Mouse (Mus musculus): ENCODE measurements around the gene Magt1. TPM values are rescaled to one million over a fixed set of nuclear protein-coding genes. Genes with fewer than 3 reads are reported as not detected.
"Not testable (repeated sequence)": the region's sequence is repeated elsewhere in the genome, so short reads cannot be mapped to it uniquely, and the experiment has no call there.

The Magt1 gene
- polyA plus RNA-seq, 1 experiment from 2014 or later, result 46.5 TPM

DNA sequence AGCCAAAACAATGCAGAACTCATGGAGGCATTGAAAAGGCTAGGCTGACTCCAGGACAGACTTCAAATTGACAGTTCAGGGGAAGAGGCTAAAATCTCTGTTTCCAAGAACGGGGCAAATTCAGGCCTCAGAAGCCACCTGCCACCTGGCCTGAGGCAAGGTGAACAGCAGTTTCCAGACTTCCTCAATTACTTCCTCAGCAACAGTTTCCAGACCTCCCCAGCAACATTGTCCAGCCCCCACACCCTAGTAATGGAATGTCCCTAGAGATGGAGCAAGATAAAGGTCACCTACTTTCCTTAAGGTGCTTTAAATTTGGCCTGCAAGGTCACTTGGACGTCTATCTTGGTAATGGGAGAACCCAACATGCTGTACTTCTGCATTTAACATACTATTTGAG lies 74.0 kb downstream of the Magt1 start:
- 70% methylated on average over 2 of the region's 2 CpGs for WGBS
- Histone ChIP-seq H3K27me3 (no peaks in the 10 kb centered on the region), H3K36me3 (no peaks in the 10 kb centered on the region), H3K4me1 (no peaks in the 10 kb centered on the region), H3K9me3 (replicated peaks) (no peaks in the 10 kb centered on the region), H3K4me2 (replicated peaks) (no peak overlapping the region), H3K27ac (no peak overlapping the region), H3K9ac (no peak overlapping the region), H3K4me3 (no peak overlapping the region)
- ATAC-seq (ENCODE audit: low FRiP score), result no peak

- no peak overlapping the region for H3K9ac ChIP-seq
- H3K4me2 ChIP-seq (replicated peaks), result no peak overlapping the region
- H3K4me1 ChIP-seq, result no peaks in the 10 kb centered on the region
- H3K27ac ChIP-seq, result no peak overlapping the region
- no peak overlapping the region for H3K4me3 ChIP-seq
- no peaks in the 10 kb centered on the region for H3K9me3 ChIP-seq (replicated peaks)
- no peaks in the 10 kb centered on the region for H3K27me3 ChIP-seq
- no peaks in the 10 kb centered on the region for H3K36me3 ChIP-seq
- 65% methylated on average over 5 of the region's 5 CpGs for WGBS
- ATAC-seq (ENCODE audit: low FRiP score), result no peak
Measured at GRCm38 (mm10) chrX:105934341-105934740, 77.4 kb downstream of the Magt1 start.

GRCm38 (mm10) chrX:105929478-105930038 lies 82.1 kb downstream of the Magt1 start:
- 41% methylated on average over 8 of the region's 8 CpGs for WGBS
- H3K27me3 ChIP-seq, result no peaks in the 10 kb centered on the region
- no peak overlapping the region for H3K9ac ChIP-seq
- no peaks in the 10 kb centered on the region for H3K9me3 ChIP-seq (replicated peaks)
- H3K27ac ChIP-seq, result peak overlapping the region; percentile 95; the same call in 1 of the 2 replicates
- H3K4me2 ChIP-seq (replicated peaks), result peak overlapping the region; percentile 31
- peak overlapping the region; percentile 61 for H3K4me3 ChIP-seq
- H3K36me3 ChIP-seq, result no peaks in the 10 kb centered on the region
- peak; percentile 44 for ATAC-seq (ENCODE audit: low FRiP score)
- peaks cover 7% of the 10 kb centered on the region for H3K4me1 ChIP-seq

DNA sequence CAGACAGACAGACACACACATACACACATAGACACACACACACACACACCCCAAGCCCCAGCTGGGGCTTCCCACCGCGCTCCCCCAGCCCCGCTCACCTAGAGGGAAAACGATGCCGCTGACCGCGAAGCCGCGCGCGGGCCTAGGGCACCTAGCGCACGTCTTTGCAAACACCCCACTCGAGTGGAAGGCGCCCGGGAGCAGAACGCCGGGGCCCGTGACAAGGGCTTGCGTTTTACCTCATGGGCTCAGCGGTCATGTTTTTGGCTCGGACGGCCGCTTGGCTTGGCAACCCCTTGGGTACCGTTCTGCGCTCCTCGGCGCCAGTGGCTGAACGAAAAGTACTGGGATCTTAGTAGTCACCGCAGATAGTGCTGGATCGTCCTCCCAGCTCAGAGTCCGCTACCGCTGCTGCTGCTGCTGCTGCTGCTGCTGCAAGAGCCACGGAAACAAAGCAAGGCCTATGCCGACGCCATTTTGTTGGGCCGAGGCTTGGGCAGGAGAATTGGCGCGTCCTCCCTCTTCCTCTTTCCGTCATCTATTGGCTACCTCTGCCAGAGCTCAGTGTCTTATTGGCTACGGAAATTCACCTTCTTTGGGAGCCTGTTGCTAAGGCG lies 82.7 kb downstream of the Magt1 start, which contains the start of gene Atrx:
Atrx (minus strand) TSS at position 543 of the 617 bp plus-strand sequence.
- no peaks in the 10 kb centered on the region for H3K9me3 ChIP-seq (replicated peaks)
- H3K36me3 ChIP-seq, result no peaks in the 10 kb centered on the region

GRCm38 (mm10) chrX:105927941-105928860 lies 83.5 kb downstream of the Magt1 start:
- Histone ChIP-seq H3K4me1 (peaks cover 7% of the 10 kb centered on the region), H3K9ac (peak overlapping the region; percentile 88), H3K9me3 (replicated peaks) (no peaks in the 10 kb centered on the region), H3K27ac (peak overlapping the region; percentile 95), H3K27me3 (no peaks in the 10 kb centered on the region), H3K36me3 (no peaks in the 10 kb centered on the region), H3K4me2 (replicated peaks) (peak overlapping the region; percentile 48), H3K4me3 (peak overlapping the region; percentile 61)
- WGBS, result 18% methylated on average over 38 of the region's 69 CpGs
- peak; percentile 74 for ATAC-seq (ENCODE audit: low FRiP score)

More for the DNA sequence above, 82.7 kb downstream of the Magt1 start, which contains the start of gene Atrx:
- Histone ChIP-seq H3K4me3 (peak within 1 kb of the TSS; percentile 61), H3K9ac (peak within 1 kb of the TSS; percentile 88), H3K4me1 (peaks cover 7% of the 10 kb centered on the region), H3K4me2 (replicated peaks) (peak within 1 kb of the TSS; percentile 48), H3K27ac (peak within 1 kb of the TSS; percentile 95), H3K27me3 (no peaks in the 10 kb centered on the region)
- WGBS, result 25% methylated on average over 40 of the region's 42 CpGs
- ATAC-seq (ENCODE audit: low FRiP score), result peak; percentile 95

- 73% methylated on average over 12 of the region's 12 CpGs for WGBS
- Histone ChIP-seq H3K27ac (no peak overlapping the region), H3K4me2 (replicated peaks) (peak overlapping the region; percentile 48), H3K36me3 (no peaks in the 10 kb centered on the region), H3K9ac (no peak overlapping the region), H3K9me3 (replicated peaks) (no peaks in the 10 kb centered on the region), H3K4me1 (peaks cover 7% of the 10 kb centered on the region), H3K4me3 (no peak overlapping the region), H3K27me3 (no peaks in the 10 kb centered on the region)
- no peak for ATAC-seq (ENCODE audit: low FRiP score)
Measured at GRCm38 (mm10) chrX:105926121-105926735, 85.5 kb downstream of the Magt1 start.

DNA sequence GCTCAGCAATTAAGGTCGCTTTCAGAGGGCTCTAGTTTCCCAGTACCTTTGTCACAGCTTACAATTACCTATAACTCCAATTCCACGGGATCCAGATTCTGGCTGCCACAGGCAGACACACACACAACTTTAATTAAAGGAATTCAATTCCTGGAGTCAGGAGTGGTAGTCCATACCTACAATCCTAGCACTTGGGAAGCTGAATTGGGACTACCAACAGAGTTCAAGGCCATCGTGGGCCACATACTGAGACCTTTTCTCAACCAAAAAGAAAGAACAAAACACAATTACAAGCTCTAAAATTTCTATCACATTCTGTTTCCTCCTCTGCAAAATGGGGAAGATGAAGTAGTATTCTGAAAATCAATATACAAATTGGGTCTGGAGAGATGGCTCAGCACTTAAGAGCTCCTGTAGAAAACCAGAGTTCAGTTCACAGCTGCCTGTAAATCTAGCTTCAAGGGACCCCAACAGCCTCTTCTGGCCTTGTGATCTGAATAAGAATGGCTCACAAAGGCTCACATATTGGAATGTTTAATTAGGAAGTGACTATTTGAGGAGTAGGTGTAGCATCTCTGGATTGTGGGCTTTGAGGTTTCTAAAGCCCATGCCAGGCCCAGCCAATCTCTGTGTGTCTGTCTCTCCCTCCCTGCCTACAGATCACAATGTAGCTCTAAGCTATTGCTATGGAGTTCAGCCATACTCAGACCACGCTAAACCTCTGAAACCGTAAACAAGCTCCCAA lies 87.2 kb downstream of the Magt1 start:
- Histone ChIP-seq H3K9me3 (replicated peaks) (no peaks in the 10 kb centered on the region), H3K4me3 (no peak overlapping the region), H3K4me1 (peaks cover 7% of the 10 kb centered on the region), H3K9ac (no peak overlapping the region), H3K27ac (no peak overlapping the region), H3K36me3 (no peaks in the 10 kb centered on the region), H3K27me3 (no peaks in the 10 kb centered on the region), H3K4me2 (replicated peaks) (no peak overlapping the region)
- ATAC-seq (ENCODE audit: low FRiP score), result no peak
- 82% methylated on average over 5 of the region's 5 CpGs for WGBS

DNA sequence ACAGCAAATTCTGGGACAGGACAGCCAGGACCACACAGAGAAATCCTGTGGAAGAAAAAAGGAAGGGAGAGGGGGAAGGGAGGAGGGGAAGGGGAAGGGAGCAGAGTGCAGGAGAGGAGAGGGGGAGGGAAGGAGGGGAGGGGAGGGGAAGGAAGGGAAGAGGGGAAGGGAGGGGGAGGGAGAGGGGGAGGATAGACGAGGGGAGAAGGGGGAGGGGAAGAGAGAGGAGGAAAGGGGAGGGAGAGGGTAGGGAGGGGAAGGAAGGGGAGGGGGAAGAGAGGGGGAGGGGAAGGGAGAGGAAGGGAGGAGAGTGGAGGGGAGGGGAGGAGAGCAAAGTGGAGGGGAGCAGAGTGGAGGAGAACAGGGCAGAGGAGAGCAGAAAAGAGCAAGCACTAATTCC lies 87.8 kb downstream of the Magt1 start:
- WGBS, result no CpG with 5 or more reads among the region's 1 CpGs
- ATAC-seq (ENCODE audit: low FRiP score), result no peak
- Histone ChIP-seq H3K9me3 (replicated peaks) (no peaks in the 10 kb centered on the region), H3K27me3 (no peaks in the 10 kb centered on the region), H3K4me3 (no peak overlapping the region), H3K4me1 (peaks cover 7% of the 10 kb centered on the region), H3K36me3 (no peaks in the 10 kb centered on the region), H3K27ac (no peak overlapping the region), H3K9ac (no peak overlapping the region), H3K4me2 (replicated peaks) (no peak overlapping the region)

DNA sequence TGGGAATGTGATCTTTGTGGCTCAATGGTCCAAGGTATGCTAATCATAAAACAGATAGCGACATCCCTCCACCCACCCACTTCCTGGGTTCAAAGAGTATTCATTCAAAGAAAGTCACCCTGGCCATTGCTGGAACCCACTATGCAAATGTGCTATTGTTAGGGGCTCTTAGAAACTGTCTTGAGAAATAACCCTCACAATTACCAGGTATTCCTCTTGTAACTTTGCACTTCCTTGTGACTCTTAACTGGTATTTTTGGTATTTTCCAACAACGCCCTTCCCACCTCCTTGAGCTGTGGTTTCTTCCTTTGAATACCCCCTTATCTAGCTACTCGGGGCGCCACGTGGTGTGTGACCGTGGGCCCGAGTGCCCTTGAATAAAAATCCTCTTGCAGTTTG lies 88.7 kb downstream of the Magt1 start:
- H3K27ac ChIP-seq; ATAC-seq (ENCODE audit: low FRiP score); H3K4me1 ChIP-seq; H3K9ac ChIP-seq; H3K27me3 ChIP-seq; H3K4me3 ChIP-seq; H3K9me3 ChIP-seq (replicated peaks); H3K36me3 ChIP-seq; H3K4me2 ChIP-seq (replicated peaks): not testable (repeated sequence)
- WGBS, result 91% methylated on average over 7 of the region's 7 CpGs

GRCm38 (mm10) chrX:105921421-105921820 lies 90.3 kb downstream of the Magt1 start:
- Histone ChIP-seq H3K27ac (no peak overlapping the region), H3K27me3 (no peaks in the 10 kb centered on the region), H3K4me3 (no peak overlapping the region), H3K9ac (no peak overlapping the region), H3K4me2 (replicated peaks) (no peak overlapping the region), H3K4me1 (0 out of 2 replicates have a peak, but pooled peaks cover under 1% of the 10 kb centered on the region), H3K36me3 (no peaks in the 10 kb centered on the region), H3K9me3 (replicated peaks) (no peaks in the 10 kb centered on the region)
- 82% methylated on average over 2 of the region's 2 CpGs for WGBS
- no peak for ATAC-seq (ENCODE audit: low FRiP score)

Data from hindbrain, embryonic 12.5 days (tissue).